Mouse (Mus musculus) hindbrain, postnatal 0 days (tissue): ENCODE measurements around the gene Dtnb. TPM values are rescaled to one million over a fixed set of nuclear protein-coding genes. Genes with fewer than 3 reads are reported as not detected.

Experiments
- ATAC-seq: fragments of 200-750 bp; cut with Nextera tagmentation; 2 replicates; pipeline ENCODE4 v1.8.0; 2017; ENCODE audit warnings: mild to moderate bottlenecking, moderate TSS enrichment, moderate library complexity
- DNase-seq: peaks from one replicate; pipeline ENCODE4 v3.0.0-alpha.2; 2015; ENCODE audit warnings: low spot score
- H3K27ac ChIP-seq: fragments of 300-500 bp; sonication (generic); 2 replicates; pipeline ENCODE4 v1.5.1; 2014; ENCODE audit warnings: mild to moderate bottlenecking
- H3K27me3 ChIP-seq: fragments of 300-500 bp; sonication (generic); 2 replicates; pipeline ENCODE4 v1.6.1; 2014; ENCODE audit warnings: low read length, mixed read lengths; ENCODE audit not compliant: insufficient read depth
- H3K36me3 ChIP-seq: fragments of 300-500 bp; sonication (generic); 2 replicates; pipeline ENCODE4 v1.6.1; 2014; ENCODE audit warnings: low read length, mixed read lengths; ENCODE audit not compliant: insufficient read depth
- H3K4me1 ChIP-seq: fragments of 300-500 bp; sonication (generic); 2 replicates; pipeline ENCODE4 v1.6.1; 2014; ENCODE audit warnings: antibody characterized with exemption, low read length, mixed read lengths; ENCODE audit not compliant: insufficient read depth
- H3K4me2 ChIP-seq: fragments of 300-500 bp; sonication (generic); 2 replicates; pipeline ENCODE4 v1.6.1; 2014; ENCODE audit warnings: low read depth, mild to moderate bottlenecking, low read length, moderate library complexity, mixed read lengths
- H3K4me3 ChIP-seq: fragments of 300-500 bp; sonication (generic); 2 replicates; pipeline ENCODE4 v1.5.1; 2014; ENCODE audit warnings: low read length
- H3K9ac ChIP-seq: fragments of 300-500 bp; sonication (generic); replicated peaks from 2 replicates; pipeline ENCODE4 v1.6.1; 2014; ENCODE audit warnings: mild to moderate bottlenecking, low read length, moderate library complexity, mixed read lengths
- H3K9me3 ChIP-seq: fragments of 300-500 bp; sonication (generic); 2 replicates; pipeline ENCODE4 v1.6.1; 2016; ENCODE audit warnings: low read length, mixed read lengths
- CTCF ChIP-seq: IDR thresholded peaks from 2 replicates; pipeline ENCODE4 v1.5.1; 2016; ENCODE audit warnings: antibody characterized with exemption, control low read depth, low read depth
- WGBS: fragments of 180-500 bp; shearing (Covaris S2); extraction: QIAGEN DNeasy Blood & Tissue Kit; methylation state at CpG from one replicate; pipeline ENCODE4 v1.1.7; 2014; 5-methylcytosine and 5-hydroxymethylcytosine counted together
- polyA plus RNA-seq: library from polyadenylated mRNA; unstranded; fragments of >200 nt; fragmentation: Nextera tagmentation; extraction: Ambion mirVana; gene quantifications from 2 replicates; pipeline ENCODE4 v1.2.1, GENCODE M21; 2015
- total RNA-seq: library from RNA; depleted of rRNA; stranded (reverse); fragments of >200 nt; gene quantifications from 2 replicates; pipeline ENCODE4 v1.2.3, GENCODE M21; 2014

Gene Dtnb
- total and polyA plus RNA-seq, 2 experiments from 2014 or later = 51.6 to 54.3 TPM

GRCm38 (mm10) chr12:3570711-3571400, 1.3 kb upstream of the Dtnb start:
- Histone ChIP-seq H3K27ac (no peak overlapping the region), H3K9ac (no peak overlapping the region), H3K4me1 (peaks cover 7% of the 10 kb centered on the region), H3K27me3 (no peaks in the 10 kb centered on the region), H3K4me2 (no peak overlapping the region), H3K36me3 (no peaks in the 10 kb centered on the region), H3K4me3 (no peak overlapping the region), H3K9me3 (no peaks in the 10 kb centered on the region)
- DNase-seq = no peak
- TF ChIP-seq CTCF = no peak
- WGBS = 81% methylated on average over 4 of the region's 4 CpGs
- no peak for ATAC-seq

- peak; percentile 85 for ATAC-seq
- no peaks in the 10 kb centered on the region for H3K36me3 ChIP-seq
- peak overlapping the region; percentile 99 for H3K9ac ChIP-seq
Measured at GRCm38 (mm10) chr12:3572581-3573397, 608 bp downstream of the Dtnb start.

GRCm38 (mm10) chr12:3573410-3573809, 1.2 kb downstream of the Dtnb start:
- H3K4me1 ChIP-seq = peaks cover 7% of the 10 kb centered on the region
- DNase-seq (no peak), ATAC-seq (no peak)
- peak overlapping the region; percentile 88 for H3K4me2 ChIP-seq
- H3K27me3 ChIP-seq = no peaks in the 10 kb centered on the region
- no peaks in the 10 kb centered on the region for H3K9me3 ChIP-seq
- no peaks in the 10 kb centered on the region for H3K36me3 ChIP-seq
- no peak for TF ChIP-seq CTCF
- peak overlapping the region; percentile 99 for H3K9ac ChIP-seq
- 27% methylated on average over 6 of the region's 6 CpGs for WGBS
- H3K4me3 ChIP-seq = peak overlapping the region; percentile 97
- no peak overlapping the region for H3K27ac ChIP-seq

More at GRCm38 (mm10) chr12:3572581-3573397, 608 bp downstream of the Dtnb start:
- peak; percentile 73 for DNase-seq
- H3K9me3 ChIP-seq = no peaks in the 10 kb centered on the region
- H3K4me3 ChIP-seq = peak overlapping the region; percentile 97
- H3K4me2 ChIP-seq = peak overlapping the region; percentile 88
- H3K4me1 ChIP-seq = peaks cover 7% of the 10 kb centered on the region
- H3K27me3 ChIP-seq = no peaks in the 10 kb centered on the region
- no peak for TF ChIP-seq CTCF
- peak overlapping the region; percentile 94 for H3K27ac ChIP-seq
- under 1% methylated on average over 53 of the region's 53 CpGs for WGBS

GRCm38 (mm10) chr12:3574670-3575069, 2.5 kb downstream of the Dtnb start:
- Histone ChIP-seq H3K27me3 (no peaks in the 10 kb centered on the region), H3K4me3 (no peak overlapping the region), H3K36me3 (no peaks in the 10 kb centered on the region), H3K9me3 (no peaks in the 10 kb centered on the region), H3K9ac (no peak overlapping the region), H3K4me1 (peaks cover 7% of the 10 kb centered on the region), H3K27ac (no peak overlapping the region), H3K4me2 (no peak overlapping the region)
- ATAC-seq = no peak
- no peak for TF ChIP-seq CTCF
- no peak for DNase-seq
- 88% methylated on average over 4 of the region's 4 CpGs for WGBS

GRCm38 (mm10) chr12:3579958-3580530, 7.9 kb downstream of the Dtnb start:
- no peaks in the 10 kb centered on the region for H3K9me3 ChIP-seq
- TF ChIP-seq CTCF = no peak
- H3K27ac ChIP-seq = no peak overlapping the region
- DNase-seq (no peak), ATAC-seq (no peak)
- H3K36me3 ChIP-seq = no peaks in the 10 kb centered on the region
- H3K4me1 ChIP-seq = no peaks in the 10 kb centered on the region
- H3K9ac ChIP-seq = no peak overlapping the region
- no peak overlapping the region for H3K4me3 ChIP-seq
- H3K4me2 ChIP-seq = no peak overlapping the region
- H3K27me3 ChIP-seq = no peaks in the 10 kb centered on the region
- 76% methylated on average over 2 of the region's 2 CpGs for WGBS

GRCm38 (mm10) chr12:3582604-3583003, 10.4 kb downstream of the Dtnb start:
- Histone ChIP-seq H3K27ac (no peak overlapping the region), H3K9ac (no peak overlapping the region), H3K27me3 (no peaks in the 10 kb centered on the region), H3K9me3 (no peaks in the 10 kb centered on the region), H3K4me2 (no peak overlapping the region), H3K4me3 (no peak overlapping the region), H3K4me1 (no peaks in the 10 kb centered on the region), H3K36me3 (no peaks in the 10 kb centered on the region)
- 98% methylated on average over 4 of the region's 4 CpGs for WGBS
- ATAC-seq = no peak
- DNase-seq = no peak
- TF ChIP-seq CTCF = no peak
